Mouse (Mus musculus) ovary, adult 18-20 months (tissue): ENCODE data around the gene Bace1.

Experiments
- DNase-seq: peaks from one replicate; pipeline ENCODE4 v3.0.0; 2022; ENCODE audit warnings: low spot score, mixed read lengths

Bace1 gene

DNA sequence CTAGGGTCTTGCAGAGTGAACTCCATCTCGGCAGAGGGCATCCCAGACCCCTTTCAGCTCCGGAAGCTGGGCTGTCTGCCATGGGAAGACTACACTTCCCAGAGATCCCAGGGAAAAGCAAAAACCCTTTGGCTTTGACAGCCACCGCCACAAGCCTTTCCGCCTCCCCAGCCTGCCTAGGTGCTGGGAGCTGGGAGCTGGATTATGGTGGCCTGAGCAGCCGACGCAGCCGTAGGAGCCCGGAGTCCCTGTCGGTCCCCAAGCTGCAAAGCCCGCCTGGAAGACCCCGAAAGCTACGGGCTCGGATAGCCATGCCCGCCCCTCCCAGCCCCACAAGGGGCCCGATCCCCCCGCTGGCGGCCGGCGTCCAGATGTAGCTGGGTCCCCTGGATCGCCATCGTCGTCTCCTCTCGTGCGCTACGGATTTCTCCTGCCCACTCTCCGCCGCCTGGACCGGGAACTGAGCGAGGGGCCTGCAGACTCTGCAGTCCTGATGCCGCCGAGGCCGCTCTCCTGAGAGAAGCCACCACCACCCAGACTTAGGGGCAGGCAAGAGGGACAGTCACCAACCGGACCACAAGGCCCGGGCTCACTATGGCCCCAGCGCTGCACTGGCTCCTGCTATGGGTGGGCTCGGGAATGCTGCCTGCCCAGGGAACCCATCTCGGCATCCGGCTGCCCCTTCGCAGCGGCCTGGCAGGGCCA, at the start of gene Bace1:
Bace1 (plus strand) TSS at position 147 of the 705 bp plus-strand sequence.
- DNase-seq, result peak; percentile 78

DNA sequence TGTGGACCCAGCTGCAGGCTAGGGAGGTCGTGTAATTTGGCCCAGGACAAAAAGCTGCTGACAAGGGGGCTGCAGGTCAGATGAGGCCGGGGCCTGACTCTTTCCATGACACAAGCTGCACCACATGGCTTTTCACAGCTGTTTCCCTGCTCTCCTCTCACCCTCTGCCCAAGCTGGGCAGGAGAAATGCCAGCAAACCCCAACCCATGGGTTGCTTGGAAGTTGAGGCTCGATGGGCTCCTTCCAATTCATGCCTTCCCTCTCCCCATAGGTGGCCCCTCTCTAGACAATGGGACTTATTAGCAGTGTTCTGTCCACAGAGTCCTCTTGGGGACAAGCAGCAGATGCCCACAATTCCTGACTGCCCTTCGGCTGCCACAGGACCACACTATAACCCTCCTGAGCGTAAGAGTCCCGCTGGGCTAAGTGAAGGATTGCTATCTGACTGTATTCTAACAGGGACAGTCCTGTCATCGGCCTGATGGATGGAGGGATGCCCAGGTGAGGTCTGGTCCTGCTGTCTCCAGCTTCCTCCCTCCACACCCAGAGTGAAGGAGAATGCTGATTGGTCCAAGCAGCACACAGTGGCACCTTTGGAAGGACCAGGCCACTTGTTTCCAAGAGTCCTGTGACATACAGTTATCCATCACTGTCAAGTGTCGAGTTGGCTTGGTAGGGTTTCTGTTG, 46.8 kb upstream of the Bace1 start:
- DNase-seq, result no peak

DNA sequence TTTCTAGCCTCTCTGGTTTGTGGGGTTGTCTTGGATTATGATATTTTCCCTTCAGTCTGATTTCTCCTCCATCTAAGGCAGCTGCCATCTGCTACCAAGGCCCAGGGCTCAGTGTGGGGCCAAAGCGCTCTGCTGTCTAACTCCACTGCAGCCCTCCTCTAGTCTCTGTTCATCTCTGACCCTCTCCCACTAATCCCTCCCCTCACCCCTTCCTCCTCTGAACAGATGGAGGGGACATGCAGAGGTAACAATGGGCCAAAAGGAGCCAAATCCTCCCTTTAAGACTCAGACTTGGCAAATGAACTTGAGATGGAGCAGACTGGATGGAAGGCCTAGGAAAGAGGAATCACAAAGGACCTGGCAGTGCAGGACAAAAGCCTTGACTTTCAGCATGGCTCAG, 46.1 kb upstream of the Bace1 start:
- no peak for DNase-seq

DNA sequence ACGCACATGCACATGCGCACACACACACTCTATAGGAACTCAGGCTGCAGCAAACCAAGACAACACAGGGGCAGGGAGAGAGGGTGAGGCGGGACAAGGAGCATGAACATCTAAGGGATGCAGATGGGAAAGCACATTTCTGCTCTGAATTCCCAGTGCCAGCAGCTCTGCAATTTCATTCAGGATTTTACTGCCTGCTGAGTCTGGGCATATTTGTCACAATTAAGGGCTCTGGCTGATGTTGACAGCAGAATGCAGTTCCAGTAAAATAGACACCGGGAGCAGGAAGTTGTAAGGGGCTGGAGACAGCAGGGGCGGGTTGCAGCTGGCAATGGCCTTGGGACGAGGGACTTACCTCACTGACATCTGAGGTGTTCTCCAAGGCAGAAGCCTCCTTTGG, 44.7 kb upstream of the Bace1 start:
- DNase-seq, result no peak

DNA sequence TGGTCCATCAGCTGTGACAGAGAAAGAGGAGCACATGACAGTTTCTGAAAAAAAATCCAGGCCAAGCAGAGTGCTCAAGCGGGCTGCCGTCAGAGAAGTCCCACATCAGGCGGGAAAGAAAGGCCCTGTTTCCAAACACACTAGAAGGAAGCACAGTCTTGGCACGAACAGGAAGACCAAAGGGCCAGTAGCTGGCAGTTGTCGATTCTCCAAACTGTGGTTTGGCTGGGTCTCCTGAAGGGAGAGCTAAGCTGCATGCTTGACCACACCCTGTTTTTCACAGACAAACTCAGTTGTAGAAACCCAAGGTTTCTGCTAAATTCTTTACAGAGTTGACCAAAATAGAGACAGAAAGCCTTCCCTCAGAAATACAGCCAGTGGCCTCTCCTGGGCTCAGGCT, 42.7 kb upstream of the Bace1 start:
- no peak for DNase-seq

DNA sequence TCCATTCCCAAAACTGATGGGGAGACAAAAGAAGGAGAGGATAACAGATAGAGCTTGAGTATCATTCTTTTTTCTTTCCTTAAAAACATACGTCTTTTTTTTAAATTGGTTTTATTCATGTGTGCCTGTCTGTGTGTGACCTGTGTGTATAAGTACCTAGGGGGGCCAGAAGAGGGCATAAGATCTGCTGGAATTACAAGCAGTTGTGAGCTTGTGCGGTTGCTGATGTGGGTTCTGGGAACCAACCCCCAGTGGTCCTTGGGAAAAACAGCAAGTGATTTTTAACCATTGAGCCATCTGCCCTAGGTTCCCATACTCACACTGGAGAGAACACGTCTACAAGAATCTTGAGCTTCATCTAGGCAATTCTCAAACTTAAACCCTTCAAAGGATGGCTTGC, 41.1 kb upstream of the Bace1 start:
- DNase-seq, result no peak

DNA sequence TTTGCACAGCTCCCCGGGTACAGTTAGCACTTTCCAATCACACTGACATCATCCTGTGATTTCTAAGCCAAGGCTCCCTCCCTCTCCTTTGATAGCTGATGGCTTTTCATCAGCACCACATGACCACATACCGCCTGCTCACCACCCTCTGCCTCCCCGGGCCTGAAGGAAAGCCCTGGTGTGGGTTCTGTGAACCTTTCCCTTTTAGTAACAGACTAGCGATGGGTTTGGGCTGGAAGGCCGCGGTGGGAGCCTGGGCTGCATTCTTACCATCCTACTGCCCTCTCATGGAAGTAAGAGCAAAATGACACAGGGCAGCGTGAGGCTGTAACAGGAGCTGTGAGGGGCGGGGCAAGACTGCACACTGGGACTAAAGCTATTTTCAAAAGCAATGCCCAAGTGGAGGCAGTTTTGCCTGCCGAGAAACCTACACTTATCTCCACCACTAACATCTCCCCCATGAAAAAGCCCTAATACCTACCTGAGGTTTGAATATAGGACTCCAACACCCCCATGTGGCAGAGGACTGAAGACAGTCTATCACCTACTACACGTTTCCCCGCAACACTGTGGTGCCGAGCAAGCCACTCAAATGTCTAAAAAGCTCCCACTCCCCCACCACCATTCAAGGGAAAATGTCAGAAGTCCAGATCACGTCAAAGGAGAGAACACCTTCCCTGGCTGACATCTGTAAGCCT, 39.8 kb upstream of the Bace1 start:
- DNase-seq, result peak; percentile 7

DNA sequence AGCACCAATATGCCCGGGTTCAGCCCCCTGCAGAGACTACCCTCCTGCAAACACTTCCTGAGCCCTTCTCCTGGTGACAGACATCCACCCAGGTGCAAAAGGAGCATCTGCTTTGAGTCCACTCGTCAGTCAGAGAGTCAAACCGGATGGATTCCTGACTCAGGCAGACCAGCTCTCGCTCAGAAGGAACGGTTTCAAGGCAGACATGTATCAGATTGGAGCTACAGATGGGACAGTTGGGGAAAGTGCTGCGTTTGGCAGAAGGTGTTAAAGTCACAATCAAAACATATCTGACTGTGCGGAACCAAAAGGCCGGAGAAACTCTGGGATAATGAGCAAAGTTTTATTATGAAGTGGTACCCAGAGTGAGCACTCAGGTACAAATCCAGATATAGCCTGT, 39.0 kb upstream of the Bace1 start:
- no peak for DNase-seq

DNA sequence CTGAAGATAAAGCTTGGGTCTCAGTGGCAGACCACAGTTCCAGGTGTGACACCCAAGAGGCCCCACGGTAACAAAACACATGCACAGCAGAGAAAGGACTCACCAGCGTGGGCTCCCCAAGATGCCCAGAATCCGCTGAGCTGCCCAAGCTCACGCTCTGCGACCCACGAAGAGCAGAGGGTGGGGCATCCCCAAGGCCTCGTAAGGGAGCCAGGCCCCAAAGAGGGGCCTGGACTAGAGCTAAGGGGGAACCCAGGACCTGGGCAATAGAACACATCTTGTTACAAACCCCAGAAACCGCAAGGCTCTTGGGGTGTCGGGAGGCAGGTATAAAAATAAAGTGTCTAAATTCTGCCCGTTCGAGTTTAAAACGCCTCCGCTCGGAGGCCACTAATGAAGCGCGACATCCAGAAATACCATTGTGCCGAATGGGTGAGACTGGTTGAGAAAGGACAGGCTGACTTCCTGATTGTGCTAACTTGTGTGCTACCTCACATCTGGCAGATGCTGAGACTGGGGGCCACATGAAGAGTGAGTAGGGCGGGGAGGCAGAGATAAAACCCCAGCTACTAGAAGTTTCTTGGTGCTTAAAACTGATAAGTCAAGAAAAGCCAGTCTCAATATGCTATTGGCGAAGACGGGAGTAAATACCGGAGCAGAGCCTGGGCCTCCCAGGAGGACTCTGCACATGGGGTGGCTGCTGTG, 35.2 kb upstream of the Bace1 start:
- no peak for DNase-seq

DNA sequence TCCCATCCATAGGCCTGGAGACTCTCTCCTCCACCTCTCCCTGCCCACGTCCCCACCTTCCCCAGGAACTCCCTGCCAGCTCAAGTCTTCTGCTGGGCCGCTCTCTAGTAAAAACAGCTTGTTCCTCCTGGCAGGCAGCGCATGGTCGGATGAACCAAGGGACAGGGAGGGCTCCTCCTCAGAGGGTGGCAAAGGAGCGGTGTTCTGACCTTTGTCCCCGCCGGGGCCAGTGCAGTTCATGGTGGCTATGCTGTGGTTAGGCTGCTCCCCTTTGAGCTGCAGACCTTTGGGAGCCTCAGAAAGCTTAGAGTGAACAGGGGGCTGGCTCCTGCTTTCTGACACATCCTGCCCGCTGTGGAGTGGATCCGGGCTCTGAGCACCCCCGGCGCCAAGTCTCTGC, 31.5 kb upstream of the Bace1 start:
- DNase-seq, result no peak

DNA sequence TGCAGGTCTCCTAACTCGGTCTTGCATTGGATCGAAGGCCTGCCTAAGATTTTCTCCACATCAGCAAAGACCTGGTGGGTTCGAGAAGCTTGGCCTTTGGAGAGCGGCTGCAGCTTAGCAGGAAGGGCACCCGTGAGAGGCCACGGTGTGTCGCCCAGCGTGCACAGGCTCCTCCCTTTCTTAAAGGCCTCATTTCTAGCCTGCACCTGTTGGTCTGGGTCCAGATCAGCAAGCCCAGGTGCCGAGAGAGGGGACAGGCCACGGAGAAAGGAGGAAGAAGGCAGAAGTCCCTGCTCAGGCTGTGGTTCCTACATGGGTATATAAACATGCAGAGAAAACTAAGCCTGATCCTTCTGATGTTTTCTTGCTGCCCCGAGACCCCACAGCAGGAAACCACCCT, 31.0 kb upstream of the Bace1 start:
- no peak for DNase-seq

DNA sequence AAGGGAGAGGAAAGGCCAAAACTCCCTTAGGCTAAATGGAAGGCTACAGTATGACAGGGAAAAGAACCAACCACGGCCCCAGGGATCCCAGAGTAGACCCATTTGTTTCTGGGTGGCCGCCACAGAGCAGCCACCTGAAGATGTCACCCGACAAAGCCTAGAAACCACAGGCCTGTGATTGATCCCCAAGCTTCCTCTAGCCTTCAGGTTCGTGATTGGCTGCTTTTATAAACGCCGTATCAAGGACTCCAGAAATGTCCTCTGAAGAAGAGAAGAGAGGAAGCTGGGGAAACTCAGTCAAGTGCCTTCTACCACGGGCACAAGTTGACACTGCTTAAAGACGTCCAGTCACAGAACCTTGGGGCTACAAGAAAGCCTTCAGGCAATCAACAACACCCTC, 30.6 kb upstream of the Bace1 start:
- DNase-seq, result no peak

DNA sequence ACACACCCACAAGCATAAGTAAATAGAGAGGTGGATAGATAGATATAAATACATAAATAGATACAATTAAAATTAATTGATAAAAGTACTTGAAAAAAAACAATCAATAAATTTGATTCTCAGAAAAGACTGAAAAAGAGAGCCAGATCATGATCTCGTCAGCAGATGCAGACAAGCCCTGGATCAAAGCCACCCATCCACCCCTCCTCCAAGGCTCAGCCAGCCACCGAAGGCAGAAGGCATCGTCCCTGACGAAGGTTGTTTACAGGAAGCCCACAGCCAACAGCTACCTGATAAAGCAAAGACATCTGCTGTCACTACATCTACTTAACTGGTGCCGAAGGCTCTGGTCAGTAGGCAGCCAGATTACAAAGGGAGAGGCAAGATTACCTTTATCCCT, 26.4 kb upstream of the Bace1 start:
- DNase-seq, result no peak

DNA sequence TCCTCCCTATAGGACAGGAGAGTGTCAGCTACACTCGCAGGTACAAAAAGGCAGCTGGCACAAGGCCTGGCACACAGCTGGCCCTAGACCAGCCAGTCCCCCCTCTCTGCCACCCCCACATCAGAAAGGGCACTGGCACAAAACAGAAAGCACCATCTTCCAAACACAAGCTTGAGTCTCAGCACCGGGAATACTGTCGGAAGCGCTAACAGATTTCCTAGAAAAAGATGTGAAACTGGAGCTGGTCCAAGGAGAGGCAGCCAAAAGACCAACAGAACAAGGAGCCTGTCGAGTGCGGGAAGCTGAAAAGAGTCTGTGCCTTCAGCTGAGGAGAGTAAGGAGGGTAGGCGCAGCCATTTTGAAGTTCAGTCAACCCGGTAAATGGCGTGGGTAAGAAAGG, 23.3 kb upstream of the Bace1 start:
- no peak for DNase-seq

DNA sequence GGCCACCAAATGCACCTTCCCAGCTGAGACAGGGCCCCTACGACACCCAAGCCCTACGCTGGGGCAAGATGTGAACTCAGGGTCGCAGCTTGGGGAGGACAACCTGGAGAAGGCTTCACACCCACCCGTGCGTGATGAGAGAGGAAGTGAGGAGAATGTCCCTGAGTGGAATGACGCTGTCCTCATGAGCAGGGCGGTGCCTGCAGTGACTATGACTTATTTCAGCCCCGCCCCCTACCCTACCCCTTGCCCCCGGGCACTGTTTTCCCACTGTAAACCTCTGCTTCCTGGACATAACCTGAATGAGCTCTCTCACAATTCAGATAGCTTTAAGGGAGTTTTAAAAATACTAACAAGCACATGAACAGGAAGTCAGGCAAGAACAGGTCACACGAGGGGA, 22.9 kb upstream of the Bace1 start:
- no peak for DNase-seq

DNA sequence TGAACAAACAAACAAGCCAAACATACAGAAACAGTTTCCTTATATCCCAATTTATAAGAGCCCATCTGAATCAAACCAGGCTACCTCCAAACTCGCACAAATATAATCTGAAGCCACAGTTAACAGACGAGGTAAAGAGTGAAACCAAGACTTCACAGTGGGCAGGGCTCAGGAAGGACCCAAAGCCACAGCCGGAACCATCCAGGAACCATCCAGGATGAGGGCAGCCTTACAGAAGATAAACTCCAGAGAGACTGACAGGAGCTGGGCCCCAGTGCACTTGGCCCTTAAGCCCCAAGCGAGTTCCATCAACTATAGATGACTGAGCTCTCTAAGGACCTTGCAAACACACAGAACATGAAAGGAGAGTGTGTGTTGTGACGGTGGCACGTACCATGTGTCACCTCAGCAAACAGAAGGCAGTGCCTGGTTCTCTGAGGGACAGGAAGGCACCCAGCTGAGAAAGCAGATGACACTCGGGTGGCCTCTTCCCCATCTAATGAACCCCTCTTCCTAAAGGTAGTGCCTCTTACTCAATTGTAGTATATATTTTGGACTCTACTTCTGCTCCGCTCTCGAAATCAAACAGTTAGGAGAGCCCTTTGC, 19.9 kb upstream of the Bace1 start:
- DNase-seq, result no peak

DNA sequence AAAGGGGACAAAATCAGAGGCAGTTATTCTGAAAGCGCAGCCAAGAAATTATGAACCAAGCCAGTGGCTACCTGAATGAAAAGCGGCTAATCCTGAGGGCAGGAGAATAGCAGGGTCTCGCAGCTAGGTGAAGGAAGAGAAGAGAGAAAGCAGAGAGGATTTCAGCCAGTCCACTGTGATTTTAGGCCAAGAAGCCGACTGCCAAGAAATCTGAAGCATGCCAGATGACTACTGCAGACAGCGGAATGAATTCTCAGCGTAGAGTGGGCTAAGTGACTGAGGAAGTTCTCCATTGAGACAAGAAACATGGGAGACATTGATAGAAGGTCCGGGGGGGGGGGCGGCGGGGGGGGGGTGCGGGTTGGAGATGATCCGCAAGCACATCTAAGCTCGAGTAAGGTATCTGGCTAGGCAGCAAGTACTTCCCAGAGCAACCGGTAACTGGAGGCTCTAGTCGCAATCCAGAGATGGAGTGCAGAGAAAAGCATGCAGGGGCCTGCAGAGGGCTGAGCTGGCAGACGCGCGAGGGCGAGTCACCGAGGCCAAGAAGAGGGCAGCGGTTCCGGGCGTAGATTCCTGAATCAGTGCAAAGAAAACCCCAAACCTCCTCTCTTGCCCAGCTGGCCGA, 10.6 kb upstream of the Bace1 start:
- DNase-seq, result no peak

DNA sequence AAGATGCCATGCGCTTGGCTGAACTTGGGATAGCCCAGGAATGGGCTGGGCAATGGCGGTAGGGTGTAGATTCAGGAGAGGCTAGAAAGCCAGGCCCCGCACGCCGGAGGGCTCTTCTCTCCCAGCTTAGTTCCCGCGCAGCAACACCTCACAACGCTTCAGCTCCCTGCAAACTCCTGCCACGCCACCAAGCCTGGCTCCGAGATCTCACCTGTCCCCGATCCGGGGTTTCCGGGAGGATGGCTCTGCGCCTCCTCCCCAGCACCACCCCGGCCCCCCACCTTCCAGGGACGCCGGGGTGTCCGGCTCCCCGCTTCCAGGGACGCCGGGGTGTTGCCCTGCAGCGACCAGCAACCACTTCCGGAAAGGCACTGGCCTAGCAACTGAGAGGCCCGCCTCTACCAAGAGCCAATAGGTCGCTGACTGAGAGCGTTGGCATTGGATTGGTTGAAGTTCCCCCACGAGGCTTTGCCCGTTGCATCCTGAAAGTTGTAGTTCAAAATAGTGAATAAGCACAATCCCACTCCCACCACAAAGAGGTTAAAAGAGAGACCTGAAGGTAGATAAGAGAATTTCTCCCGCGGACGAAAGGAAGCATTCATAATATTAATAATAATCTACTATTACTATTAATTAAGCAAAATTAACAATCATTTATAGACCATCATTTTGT, 10.0 kb upstream of the Bace1 start, which contains the start of gene Cep164:
Cep164 (minus strand) TSS at position 401 of the 673 bp plus-strand sequence.
- peak; percentile 87 for DNase-seq

DNA sequence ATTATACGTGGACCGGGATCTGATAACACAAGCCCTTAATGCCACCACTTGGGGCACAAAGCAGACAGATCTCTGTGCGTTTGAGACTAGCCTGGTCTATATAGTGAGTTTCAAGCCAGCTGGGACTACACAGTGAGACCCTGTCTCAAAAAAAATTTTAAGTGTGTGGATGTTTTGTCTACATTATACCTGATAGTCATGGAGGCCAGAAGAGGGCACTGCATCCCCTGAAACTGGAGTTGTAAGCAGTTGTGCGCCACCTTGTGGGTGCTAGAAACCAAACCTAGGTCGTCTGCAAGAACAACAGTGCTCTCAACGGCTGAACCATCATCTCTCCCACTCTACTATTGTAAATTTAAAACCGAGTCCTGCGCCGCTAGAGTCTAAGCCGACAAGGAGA, 9.3 kb upstream of the Bace1 start:
- peak; percentile 50 for DNase-seq

DNA sequence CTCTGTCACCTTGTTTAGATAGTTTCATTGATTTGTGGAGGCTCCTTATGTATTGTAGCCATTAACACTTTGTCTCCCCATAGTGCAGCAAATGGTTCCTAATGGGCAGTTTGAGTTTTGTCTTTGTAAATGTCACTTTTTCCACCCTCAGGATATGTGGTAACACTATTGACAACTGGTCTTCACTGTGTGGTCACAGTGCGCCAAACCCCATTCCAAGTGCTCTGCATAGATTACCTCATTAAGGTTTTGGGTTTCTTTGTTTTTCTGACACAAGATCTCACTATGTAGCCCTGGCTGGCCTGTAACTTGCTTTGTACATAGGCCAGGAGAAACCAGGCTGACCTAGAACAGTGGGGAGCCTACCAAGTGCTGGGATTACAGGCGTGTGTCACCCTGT, 5.5 kb upstream of the Bace1 start:
- no peak for DNase-seq

DNA sequence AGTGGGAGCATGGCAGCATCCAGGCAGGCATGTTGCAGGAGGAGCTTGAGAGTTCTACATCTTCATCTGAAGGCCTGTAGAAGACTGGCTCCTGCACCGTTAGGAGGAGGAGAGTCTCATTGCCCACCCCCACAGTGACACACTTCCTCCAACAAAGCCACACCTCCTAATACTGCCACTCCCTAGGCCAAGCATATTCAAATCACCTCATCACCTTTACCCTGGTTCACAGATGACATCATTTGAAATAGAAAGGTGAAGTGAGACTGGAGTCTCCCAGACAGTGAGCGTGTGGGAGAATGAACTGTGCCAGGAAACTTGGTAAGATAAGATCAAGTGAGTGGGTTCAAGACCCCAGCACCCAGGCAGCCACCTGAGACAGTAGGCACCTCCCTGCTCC, 4.9 kb upstream of the Bace1 start:
- DNase-seq, result no peak
